Mouse (Mus musculus): ENCODE data around the gene Wfdc17. TPM values are rescaled to one million over a fixed set of nuclear protein-coding genes. Genes with fewer than 3 reads are reported as not detected.

The Wfdc17 gene
- total and polyA plus RNA-seq, 2 experiments from 2014 or later: 2.9 TPM; not detected in 1

- H3K9me3 ChIP-seq (replicated peaks; ENCODE audit: control insufficient read depth, low read length): no peaks in the 10 kb centered on the region
- 45% methylated on average over 6 of the region's 6 CpGs for WGBS
- DNase-seq (ENCODE audit: low spot score): no peak
- no peak overlapping the region for H3K4me3 ChIP-seq (ENCODE audit: low read depth, low read length)
- TF ChIP-seq EP300 (IDR thresholded peaks at IDR 0.05; ENCODE audit: low read depth): no peak
- TF ChIP-seq CTCF (IDR thresholded peaks at IDR 0.05; ENCODE audit: low read depth): no peak
- no peak for ATAC-seq (ENCODE audit: insufficient read depth, low read depth)
- H3K27ac ChIP-seq (ENCODE audit: low read depth): no peak overlapping the region
- no peak overlapping the region for H3K9ac ChIP-seq (replicated peaks; ENCODE audit: low read depth, low read length)
- peaks cover 51% of the 10 kb centered on the region for H3K27me3 ChIP-seq (ENCODE audit: control insufficient read depth, insufficient read depth, low read length)
- H3K4me1 ChIP-seq (ENCODE audit: control insufficient read depth, insufficient read depth): no peaks in the 10 kb centered on the region
- H3K36me3 ChIP-seq (replicated peaks; ENCODE audit: control insufficient read depth, insufficient read depth, low read length): no peaks in the 10 kb centered on the region
- no peak overlapping the region for H3K4me2 ChIP-seq (ENCODE audit: low read depth, low read length)
Measured at GRCm38 (mm10) chr11:83747376-83748265, 43.8 kb downstream of the Wfdc17 start.

GRCm38 (mm10) chr11:83753581-83754181 lies 49.9 kb downstream of the Wfdc17 start, which contains the start of gene Heatr6:
Gene Heatr6 (plus strand): TSS chr11:83753696.
- 0% methylated on average over 47 of the region's 47 CpGs for WGBS
- H3K27me3 ChIP-seq (ENCODE audit: control insufficient read depth, insufficient read depth, low read length): peaks cover 23% of the 10 kb centered on the region
- H3K27ac ChIP-seq (ENCODE audit: low read depth): peak within 1 kb of the TSS; percentile 46
- peak within 1 kb of the TSS; percentile 37 for H3K9ac ChIP-seq (replicated peaks; ENCODE audit: low read depth, low read length)
- peaks cover 8% of the 10 kb centered on the region; the same call in 1 of the 2 replicates for H3K4me1 ChIP-seq (ENCODE audit: control insufficient read depth, insufficient read depth)
- ATAC-seq (ENCODE audit: insufficient read depth, low read depth): peak; percentile 99
- H3K4me2 ChIP-seq (ENCODE audit: low read depth, low read length): peak within 1 kb of the TSS; percentile 66
- TF ChIP-seq EP300 (IDR thresholded peaks at IDR 0.05; ENCODE audit: low read depth): no peak
- TF ChIP-seq CTCF (IDR thresholded peaks at IDR 0.05; ENCODE audit: low read depth): no peak
- H3K4me3 ChIP-seq (ENCODE audit: low read depth, low read length): peak within 1 kb of the TSS; percentile 51
- H3K36me3 ChIP-seq (replicated peaks; ENCODE audit: control insufficient read depth, insufficient read depth, low read length): peaks cover 28% of the 10 kb centered on the region
- peak; percentile 94 for DNase-seq (ENCODE audit: low spot score)
- no peaks in the 10 kb centered on the region for H3K9me3 ChIP-seq (replicated peaks; ENCODE audit: control insufficient read depth, low read length)

- ATAC-seq (ENCODE audit: insufficient read depth, low read depth): no peak
Measured at GRCm38 (mm10) chr11:83754227-83754626, 50.4 kb downstream of the Wfdc17 start.

More at GRCm38 (mm10) chr11:83754227-83754626, 50.4 kb downstream of the Wfdc17 start:
- TF ChIP-seq EP300 (IDR thresholded peaks at IDR 0.05; ENCODE audit: low read depth) (no peak), CTCF (IDR thresholded peaks at IDR 0.05; ENCODE audit: low read depth) (no peak)
- peak; percentile 13 for DNase-seq (ENCODE audit: low spot score)
- WGBS: 12% methylated on average over 8 of the region's 8 CpGs
- H3K4me2 ChIP-seq (ENCODE audit: low read depth, low read length): peak overlapping the region; percentile 66
- peaks cover 19% of the 10 kb centered on the region; the same call in 1 of the 2 replicates for H3K27me3 ChIP-seq (ENCODE audit: control insufficient read depth, insufficient read depth, low read length)
- no peaks in the 10 kb centered on the region for H3K9me3 ChIP-seq (replicated peaks; ENCODE audit: control insufficient read depth, low read length)
- peaks cover 34% of the 10 kb centered on the region for H3K36me3 ChIP-seq (replicated peaks; ENCODE audit: control insufficient read depth, insufficient read depth, low read length)
- peak overlapping the region; percentile 37 for H3K9ac ChIP-seq (replicated peaks; ENCODE audit: low read depth, low read length)
- H3K4me3 ChIP-seq (ENCODE audit: low read depth, low read length): peak overlapping the region; percentile 51
- H3K4me1 ChIP-seq (ENCODE audit: control insufficient read depth, insufficient read depth): peaks cover 8% of the 10 kb centered on the region; the same call in 1 of the 2 replicates
- peak overlapping the region; percentile 46; the same call in 1 of the 2 replicates for H3K27ac ChIP-seq (ENCODE audit: low read depth)

Other genes starting within 250 kb of the Wfdc17 start
- gene Mmp28, start 240.9 kb upstream of the Wfdc17 start, total RNA-seq (2014; rRNA removed; ENCODE audit: low replicate concordance): 7.8 and 24.7 TPM in 2 replicates
- gene Mmp28, start 240.9 kb upstream of the Wfdc17 start, polyA plus RNA-seq (2015; fragmentation: Nextera tagmentation; extraction: Ambion mirVana): 3.7 and 4.3 TPM in 2 replicates
- 1.6 and 6.0 TPM in 2 replicates for gene Taf15, start 230.9 kb upstream of the Wfdc17 start, total RNA-seq (2014; rRNA removed; ENCODE audit: low replicate concordance)
- gene Taf15, start 230.9 kb upstream of the Wfdc17 start, polyA plus RNA-seq (2015; fragmentation: Nextera tagmentation; extraction: Ambion mirVana): 4.2 and 4.7 TPM in 2 replicates
- not detected in 2 replicates for gene Heatr9, start 181.8 kb upstream of the Wfdc17 start, total RNA-seq (2014; rRNA removed; ENCODE audit: low replicate concordance)
- gene Heatr9, start 181.8 kb upstream of the Wfdc17 start, polyA plus RNA-seq (2015; fragmentation: Nextera tagmentation; extraction: Ambion mirVana): not detected in 2 replicates
- gene Ccl5, start 173.5 kb upstream of the Wfdc17 start, total RNA-seq (2014; rRNA removed; ENCODE audit: low replicate concordance): not detected in 2 replicates
- gene Ccl5, start 173.5 kb upstream of the Wfdc17 start, polyA plus RNA-seq (2015; fragmentation: Nextera tagmentation; extraction: Ambion mirVana): 0.31 and 0.65 TPM in 2 replicates
- 3.5 and 8.6 TPM in 2 replicates for gene Ccl9, start 125.4 kb upstream of the Wfdc17 start, total RNA-seq (2014; rRNA removed; ENCODE audit: low replicate concordance)
- gene Ccl9, start 125.4 kb upstream of the Wfdc17 start, polyA plus RNA-seq (2015; fragmentation: Nextera tagmentation; extraction: Ambion mirVana): 2.2 and 3.6 TPM in 2 replicates
- 2.2 TPM in 1 of 2 replicates, not detected in the other for gene Ccl6, start 110.9 kb upstream of the Wfdc17 start, total RNA-seq (2014; rRNA removed; ENCODE audit: low replicate concordance)
- gene Ccl6, start 110.9 kb upstream of the Wfdc17 start, polyA plus RNA-seq (2015; fragmentation: Nextera tagmentation; extraction: Ambion mirVana): 5.1 and 5.5 TPM in 2 replicates
- gene Rpl9-ps1, start 58.4 kb upstream of the Wfdc17 start, total RNA-seq (2014; rRNA removed; ENCODE audit: low replicate concordance): not detected in 2 replicates
- not detected in 2 replicates for gene Rpl9-ps1, start 58.4 kb upstream of the Wfdc17 start, polyA plus RNA-seq (2015; fragmentation: Nextera tagmentation; extraction: Ambion mirVana)
- 0.73 TPM in 1 of 2 replicates, not detected in the other for gene Ccl3, start 54.6 kb upstream of the Wfdc17 start, total RNA-seq (2014; rRNA removed; ENCODE audit: low replicate concordance)
- gene Ccl3, start 54.6 kb upstream of the Wfdc17 start, polyA plus RNA-seq (2015; fragmentation: Nextera tagmentation; extraction: Ambion mirVana): 0.31 and 0.52 TPM in 2 replicates
- gene Ccl4, start 41.4 kb upstream of the Wfdc17 start, total RNA-seq (2014; rRNA removed; ENCODE audit: low replicate concordance): not detected in 2 replicates
- gene Ccl4, start 41.4 kb upstream of the Wfdc17 start, polyA plus RNA-seq (2015; fragmentation: Nextera tagmentation; extraction: Ambion mirVana): 0.98 and 1.7 TPM in 2 replicates
- not detected in 2 replicates for gene Wfdc18, start 5.0 kb downstream of the Wfdc17 start, total RNA-seq (2014; rRNA removed; ENCODE audit: low replicate concordance)
- 3.3 and 4.6 TPM in 2 replicates for gene Wfdc18, start 5.0 kb downstream of the Wfdc17 start, polyA plus RNA-seq (2015; fragmentation: Nextera tagmentation; extraction: Ambion mirVana)
- gene Wfdc21, start 42.9 kb downstream of the Wfdc17 start, total RNA-seq (2014; rRNA removed; ENCODE audit: low replicate concordance): not detected in 2 replicates
- 0.52 and 0.82 TPM in 2 replicates for gene Wfdc21, start 42.9 kb downstream of the Wfdc17 start, polyA plus RNA-seq (2015; fragmentation: Nextera tagmentation; extraction: Ambion mirVana)
- gene Heatr6, start 49.7 kb downstream of the Wfdc17 start, total RNA-seq (2014; rRNA removed; ENCODE audit: low replicate concordance): 10.2 and 15.1 TPM in 2 replicates
- gene Heatr6, start 49.7 kb downstream of the Wfdc17 start, polyA plus RNA-seq (2015; fragmentation: Nextera tagmentation; extraction: Ambion mirVana): 8.9 and 9.6 TPM in 2 replicates
- gene Hnf1b, start 146.1 kb downstream of the Wfdc17 start, total RNA-seq (2014; rRNA removed; ENCODE audit: low replicate concordance): not detected in 2 replicates
- 0.05 TPM in 1 of 2 replicates, not detected in the other for gene Hnf1b, start 146.1 kb downstream of the Wfdc17 start, polyA plus RNA-seq (2015; fragmentation: Nextera tagmentation; extraction: Ambion mirVana)
- gene Ddx52, start 238.1 kb downstream of the Wfdc17 start, total RNA-seq (2014; rRNA removed; ENCODE audit: low replicate concordance): 9.4 and 17.1 TPM in 2 replicates
- 13.9 and 14.9 TPM in 2 replicates for gene Ddx52, start 238.1 kb downstream of the Wfdc17 start, polyA plus RNA-seq (2015; fragmentation: Nextera tagmentation; extraction: Ambion mirVana)